Mouse (Mus musculus): ENCODE data around the gene Kifc3. TPM values are rescaled to one million over a fixed set of nuclear protein-coding genes. Genes with fewer than 3 reads are reported as not detected.
"Not testable (repeated sequence)": the region's sequence is repeated elsewhere in the genome, so short reads cannot be mapped to it uniquely, and the experiment has no call there.

Kifc3 gene
- 12.6 and 14.3 TPM in 2 replicates for polyA plus RNA-seq (2015; fragmentation: Nextera tagmentation; extraction: Ambion mirVana)

DNA sequence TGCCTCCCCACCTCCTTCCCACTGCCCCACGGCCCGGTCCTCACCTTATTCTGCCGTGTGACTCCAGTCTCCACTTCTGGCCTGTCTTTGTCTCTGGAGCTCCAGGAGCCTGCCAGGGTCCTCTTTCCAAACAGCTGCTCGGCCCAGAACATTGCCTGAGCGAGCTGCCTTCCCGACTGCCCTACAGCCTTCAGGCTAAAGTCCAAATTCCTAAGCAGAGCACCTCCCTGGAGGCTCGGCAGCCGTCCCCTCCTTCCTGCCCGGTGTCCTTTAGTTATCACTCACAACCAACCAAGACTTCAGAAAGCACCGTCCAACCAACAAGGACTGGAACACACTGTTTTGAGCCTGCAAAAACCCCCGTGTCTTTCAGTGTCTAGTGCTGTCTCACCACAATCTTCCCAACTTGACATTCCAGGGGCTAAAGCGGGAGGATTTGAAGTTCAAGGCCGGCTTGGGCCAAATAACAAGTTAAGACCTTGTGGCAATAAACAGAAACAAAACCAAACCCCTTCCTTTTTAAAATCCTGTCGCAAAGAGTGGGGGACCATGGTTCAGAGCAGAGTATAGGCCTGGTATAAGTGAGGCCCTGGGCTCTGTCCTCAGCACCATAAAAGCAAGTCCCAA, at the start of gene Kifc3:
Gene Kifc3 (minus strand): TSS at position 164 of the 627 bp plus-strand sequence.
- H3K36me3 ChIP-seq = no peaks in the 10 kb centered on the region
- no peaks in the 10 kb centered on the region; the same call in 1 of the 2 replicates for H3K9me3 ChIP-seq
- H3K27ac ChIP-seq = no peak within 1 kb of the TSS
- H3K9ac ChIP-seq (replicated peaks) = no peak within 1 kb of the TSS
- WGBS = 76% methylated on average over 14 of the region's 14 CpGs
- H3K4me1 ChIP-seq (replicated peaks) = peaks cover 8% of the 10 kb centered on the region
- H3K4me2 ChIP-seq (replicated peaks) = no peak within 1 kb of the TSS
- ATAC-seq = no peak
- no peaks in the 10 kb centered on the region for H3K27me3 ChIP-seq
- no peak within 1 kb of the TSS for H3K4me3 ChIP-seq (replicated peaks)

DNA sequence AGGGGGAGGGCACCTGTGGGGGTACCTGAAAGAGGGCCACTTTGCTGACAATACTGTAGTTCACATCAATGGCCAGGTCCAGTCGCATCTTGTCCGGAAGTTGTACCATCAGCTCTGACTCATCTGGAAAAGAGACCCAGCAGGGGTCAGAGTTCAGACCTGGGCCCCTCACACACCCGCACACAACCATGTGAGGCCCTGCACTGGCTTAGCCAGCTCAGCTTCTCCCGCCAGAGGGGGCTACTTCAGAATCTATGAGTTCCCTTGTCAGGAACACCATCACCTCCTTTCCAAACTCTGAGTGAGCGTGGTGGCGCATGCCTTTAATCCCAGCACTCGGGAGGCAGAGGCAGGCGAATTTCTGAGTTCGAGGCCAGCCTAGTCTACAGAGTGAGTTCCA, 49.4 kb upstream of the Kifc3 start:
- no peak for ATAC-seq
- no peaks in the 10 kb centered on the region for H3K9me3 ChIP-seq
- no peak overlapping the region for H3K4me3 ChIP-seq (replicated peaks)
- H3K27me3 ChIP-seq = no peaks in the 10 kb centered on the region
- no peak overlapping the region for H3K9ac ChIP-seq (replicated peaks)
- no peak overlapping the region for H3K27ac ChIP-seq
- no peak overlapping the region for H3K4me2 ChIP-seq (replicated peaks)
- H3K4me1 ChIP-seq (replicated peaks) = 0 out of 2 replicates have a peak, but pooled peaks cover 3% of the 10 kb centered on the region
- H3K36me3 ChIP-seq = no peaks in the 10 kb centered on the region
- WGBS = 68% methylated on average over 9 of the region's 9 CpGs

GRCm38 (mm10) chr8:95249847-95250246, 47.2 kb upstream of the Kifc3 start:
- H3K9me3 ChIP-seq = no peaks in the 10 kb centered on the region
- no peak for ATAC-seq
- 58% methylated on average over 4 of the region's 4 CpGs for WGBS
- no peak overlapping the region for H3K9ac ChIP-seq (replicated peaks)
- no peaks in the 10 kb centered on the region for H3K36me3 ChIP-seq
- no peaks in the 10 kb centered on the region for H3K27me3 ChIP-seq
- H3K27ac ChIP-seq = no peak overlapping the region
- H3K4me3 ChIP-seq (replicated peaks) = no peak overlapping the region
- peaks cover 8% of the 10 kb centered on the region for H3K4me1 ChIP-seq (replicated peaks)
- no peak overlapping the region for H3K4me2 ChIP-seq (replicated peaks)

GRCm38 (mm10) chr8:95247277-95247676, 44.7 kb upstream of the Kifc3 start:
- no peak for ATAC-seq
- Histone ChIP-seq H3K9ac (replicated peaks) (no peak overlapping the region), H3K4me1 (replicated peaks) (peaks cover 33% of the 10 kb centered on the region), H3K4me3 (replicated peaks) (no peak overlapping the region), H3K9me3 (no peaks in the 10 kb centered on the region), H3K27ac (no peak overlapping the region), H3K27me3 (no peaks in the 10 kb centered on the region), H3K36me3 (no peaks in the 10 kb centered on the region), H3K4me2 (replicated peaks) (no peak overlapping the region)
- WGBS = 90% methylated on average over 5 of the region's 5 CpGs

DNA sequence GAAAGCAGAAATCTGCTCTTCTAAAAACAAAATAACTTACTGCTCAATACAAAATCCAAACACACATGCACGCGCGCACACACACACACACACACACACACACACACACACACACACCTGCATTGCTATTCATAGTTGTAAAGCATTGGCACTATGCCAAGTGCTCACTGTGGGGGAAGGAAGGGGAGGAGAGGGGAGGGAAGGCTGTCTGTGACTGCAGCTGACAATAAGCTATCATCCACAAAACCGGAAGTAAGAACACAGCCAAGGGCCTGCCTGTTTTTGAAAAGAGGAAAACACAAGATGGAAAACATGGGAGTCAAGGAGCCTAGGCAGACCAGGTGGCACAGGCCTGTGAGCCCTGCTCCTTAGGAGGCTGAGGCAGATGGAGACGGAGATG, 42.6 kb upstream of the Kifc3 start:
- ATAC-seq = peak; percentile 15; the same call in 1 of the 2 replicates
- H3K9ac ChIP-seq (replicated peaks) = no peak overlapping the region

DNA sequence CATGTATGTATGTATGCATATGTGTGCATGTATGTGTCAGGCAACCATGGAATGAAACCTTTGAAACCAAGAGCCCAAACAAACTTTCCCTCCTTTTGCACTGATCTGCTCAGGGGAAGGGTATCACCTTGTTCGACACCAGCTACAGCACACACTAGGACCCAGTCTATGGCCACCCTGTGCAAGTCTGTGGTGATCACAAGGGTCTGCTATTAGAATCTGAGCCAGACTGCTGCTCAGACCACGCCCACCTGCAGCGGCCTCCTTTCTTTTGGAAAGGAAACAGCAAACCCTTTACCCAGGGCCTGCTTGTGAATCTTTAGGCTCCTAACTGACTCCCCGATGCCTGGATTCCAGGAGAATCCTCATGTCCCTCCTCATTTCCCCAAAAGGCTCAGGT, 41.2 kb upstream of the Kifc3 start:
- Histone ChIP-seq H3K36me3 (no peaks in the 10 kb centered on the region), H3K9ac (replicated peaks) (no peak overlapping the region), H3K9me3 (no peaks in the 10 kb centered on the region), H3K27ac (peak overlapping the region; percentile 96), H3K4me3 (replicated peaks) (no peak overlapping the region), H3K4me1 (replicated peaks) (peaks cover 36% of the 10 kb centered on the region), H3K27me3 (no peaks in the 10 kb centered on the region), H3K4me2 (replicated peaks) (0 out of 2 replicates have a peak overlapping the region, but pooled peaks have one; percentile 16)
- peak; percentile 53; the same call in 1 of the 2 replicates for ATAC-seq
- 57% methylated on average over 4 of the region's 4 CpGs for WGBS

More for the DNA sequence above, 42.6 kb upstream of the Kifc3 start:
- H3K4me1 ChIP-seq (replicated peaks) = peaks cover 36% of the 10 kb centered on the region
- WGBS = 65% methylated on average over 5 of the region's 5 CpGs
- H3K27me3 ChIP-seq = no peaks in the 10 kb centered on the region
- H3K4me2 ChIP-seq (replicated peaks) = no peak overlapping the region
- H3K36me3 ChIP-seq = no peaks in the 10 kb centered on the region
- H3K9me3 ChIP-seq = no peaks in the 10 kb centered on the region
- H3K4me3 ChIP-seq (replicated peaks) = no peak overlapping the region
- H3K27ac ChIP-seq = peak overlapping the region; percentile 70

DNA sequence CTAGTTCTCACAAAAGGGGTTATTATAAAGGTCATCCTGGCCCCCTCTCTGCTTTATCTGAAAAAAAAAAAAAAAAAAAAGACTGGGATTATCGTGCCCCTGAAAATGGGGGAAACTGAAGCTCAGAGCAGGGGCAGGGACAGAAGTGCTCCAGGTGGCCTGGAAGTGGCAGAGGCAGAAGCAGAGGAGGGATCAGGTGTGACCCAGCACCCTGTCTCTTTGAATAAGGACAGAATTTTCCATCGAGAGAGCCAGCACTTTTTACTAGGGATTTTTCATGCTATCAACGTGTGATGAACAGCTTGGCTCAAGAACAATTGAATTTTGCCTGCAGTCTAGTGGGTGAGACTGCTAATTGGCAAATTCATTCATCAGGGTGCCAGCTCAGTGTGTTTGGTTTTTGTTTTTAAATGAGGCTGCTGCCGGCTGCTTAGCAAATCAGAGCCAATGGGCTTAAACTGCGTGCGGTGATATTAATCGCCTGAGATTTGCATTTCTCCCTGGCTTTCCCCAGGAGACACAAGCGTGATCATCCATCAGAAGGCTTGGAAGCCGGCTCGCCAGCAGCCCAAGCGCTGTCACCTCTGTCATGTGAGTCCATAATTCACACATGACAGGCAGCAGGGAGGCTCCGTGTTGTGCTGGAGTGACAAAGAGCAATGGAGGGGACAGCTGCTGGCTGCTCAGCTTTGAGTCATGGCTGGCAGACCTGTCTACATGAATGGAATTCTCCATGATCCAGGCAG, 40.4 kb upstream of the Kifc3 start:
- Histone ChIP-seq H3K4me3 (replicated peaks) (no peak overlapping the region), H3K36me3 (no peaks in the 10 kb centered on the region), H3K27ac (peak overlapping the region; percentile 96), H3K27me3 (no peaks in the 10 kb centered on the region), H3K9ac (replicated peaks) (no peak overlapping the region), H3K4me1 (replicated peaks) (peaks cover 36% of the 10 kb centered on the region), H3K9me3 (no peaks in the 10 kb centered on the region), H3K4me2 (replicated peaks) (peak overlapping the region; percentile 16)
- WGBS = 8% methylated on average over 12 of the region's 12 CpGs
- peak; percentile 90 for ATAC-seq

DNA sequence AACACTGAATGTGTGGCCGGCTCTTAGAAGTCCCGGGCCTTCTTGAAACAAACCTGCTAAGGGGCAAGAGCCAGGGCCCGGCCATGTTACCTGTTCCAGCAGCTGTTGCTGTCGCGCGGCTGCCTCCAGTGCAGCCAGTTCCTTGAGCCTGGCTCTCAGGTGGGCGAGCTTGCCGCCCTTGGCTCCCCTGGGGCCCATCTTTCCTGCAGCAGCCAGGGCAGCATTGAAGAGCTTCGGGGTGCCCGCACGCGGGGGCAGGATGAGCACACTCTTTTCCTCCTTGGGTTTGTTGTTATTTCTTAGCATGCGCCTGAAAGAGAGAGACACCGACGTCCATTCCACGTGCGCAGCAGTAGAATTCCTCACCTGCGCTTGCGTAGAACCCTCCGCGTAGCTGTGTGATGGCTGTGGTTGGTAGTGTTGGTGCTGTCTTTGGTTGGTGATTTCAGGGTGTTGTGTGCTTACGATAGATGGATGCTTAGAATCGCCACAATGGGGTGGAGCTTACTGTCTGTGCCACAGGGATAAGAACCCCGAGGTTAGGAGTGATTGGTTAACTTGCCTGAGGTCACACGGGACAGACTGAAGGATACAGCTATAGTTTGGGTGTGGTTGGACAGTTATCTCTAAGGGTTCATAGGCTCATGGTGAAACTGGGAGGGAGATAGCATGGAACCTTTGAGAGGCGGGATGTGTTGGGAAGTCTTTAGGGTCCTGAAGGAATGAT, 39.6 kb upstream of the Kifc3 start:
- Histone ChIP-seq H3K4me3 (replicated peaks) (no peak overlapping the region), H3K27me3 (no peaks in the 10 kb centered on the region), H3K4me1 (replicated peaks) (peaks cover 36% of the 10 kb centered on the region), H3K36me3 (no peaks in the 10 kb centered on the region), H3K4me2 (replicated peaks) (no peak overlapping the region), H3K27ac (peak overlapping the region; percentile 96), H3K9ac (replicated peaks) (no peak overlapping the region), H3K9me3 (no peaks in the 10 kb centered on the region)
- no peak for ATAC-seq
- WGBS = 85% methylated on average over 26 of the region's 26 CpGs

DNA sequence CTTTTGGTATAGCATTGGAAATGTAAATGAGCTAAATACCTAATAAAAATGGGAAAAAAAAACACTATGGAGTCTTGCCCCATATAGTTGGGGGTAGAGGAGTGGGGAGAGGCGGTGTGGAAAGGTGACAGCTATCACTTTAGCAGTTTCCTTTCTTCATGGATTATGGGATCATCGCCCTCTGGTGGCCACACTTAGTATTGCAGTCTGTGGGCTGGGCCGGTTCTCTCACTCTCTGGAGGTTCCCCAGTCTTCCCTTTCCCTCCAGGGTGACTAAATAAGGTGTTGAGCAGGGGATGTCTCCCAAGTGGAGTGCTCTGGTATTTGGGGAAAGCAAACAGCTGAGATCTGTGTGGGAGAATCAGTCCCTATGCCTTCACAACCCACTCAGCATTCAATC, 33.1 kb upstream of the Kifc3 start:
- WGBS = 2% methylated on average over 3 of the region's 3 CpGs
- H3K9ac ChIP-seq (replicated peaks) = no peak overlapping the region

GRCm38 (mm10) chr8:95230086-95230485, 27.5 kb upstream of the Kifc3 start:
- WGBS = 96% methylated on average over 9 of the region's 9 CpGs
- not testable (repeated sequence) for H3K9me3 ChIP-seq; H3K36me3 ChIP-seq; H3K27ac ChIP-seq; ATAC-seq; H3K9ac ChIP-seq (replicated peaks); H3K27me3 ChIP-seq; H3K4me1 ChIP-seq (replicated peaks); H3K4me3 ChIP-seq (replicated peaks); H3K4me2 ChIP-seq (replicated peaks)

More for the DNA sequence above, 33.1 kb upstream of the Kifc3 start:
- no peak overlapping the region for H3K4me3 ChIP-seq (replicated peaks)
- H3K4me1 ChIP-seq (replicated peaks) = no peaks in the 10 kb centered on the region
- no peak overlapping the region for H3K4me2 ChIP-seq (replicated peaks)
- no peaks in the 10 kb centered on the region for H3K27me3 ChIP-seq
- no peaks in the 10 kb centered on the region for H3K9me3 ChIP-seq
- peak; percentile 66 for ATAC-seq
- H3K36me3 ChIP-seq = no peaks in the 10 kb centered on the region
- no peak overlapping the region for H3K27ac ChIP-seq

- no peak overlapping the region for H3K27ac ChIP-seq
- no peak overlapping the region for H3K4me3 ChIP-seq (replicated peaks)
- no peak overlapping the region for H3K4me2 ChIP-seq (replicated peaks)
- no peaks in the 10 kb centered on the region for H3K27me3 ChIP-seq
- 63% methylated on average over 2 of the region's 2 CpGs for WGBS
- H3K9me3 ChIP-seq = no peaks in the 10 kb centered on the region
- ATAC-seq = no peak
- H3K36me3 ChIP-seq = no peaks in the 10 kb centered on the region
- H3K9ac ChIP-seq (replicated peaks) = no peak overlapping the region
- H3K4me1 ChIP-seq (replicated peaks) = no peaks in the 10 kb centered on the region
Observed at GRCm38 (mm10) chr8:95227151-95227468, 24.5 kb upstream of the Kifc3 start.
